Mouse (Mus musculus) kidney, postnatal 36 days (tissue): Measurements from ENCODE around the gene Sema3b.
"Not testable (repeated sequence)": the region's sequence is repeated elsewhere in the genome, so short reads cannot be mapped to it uniquely, and the experiment has no call there.

Source experiments
- DNase-seq, 2 experiments: peaks; one replicate each; pipeline ENCODE4 v3.0.0; 2021 to 2022; ENCODE audit warnings: mixed read lengths in 2 of 2

The Sema3b gene

DNA sequence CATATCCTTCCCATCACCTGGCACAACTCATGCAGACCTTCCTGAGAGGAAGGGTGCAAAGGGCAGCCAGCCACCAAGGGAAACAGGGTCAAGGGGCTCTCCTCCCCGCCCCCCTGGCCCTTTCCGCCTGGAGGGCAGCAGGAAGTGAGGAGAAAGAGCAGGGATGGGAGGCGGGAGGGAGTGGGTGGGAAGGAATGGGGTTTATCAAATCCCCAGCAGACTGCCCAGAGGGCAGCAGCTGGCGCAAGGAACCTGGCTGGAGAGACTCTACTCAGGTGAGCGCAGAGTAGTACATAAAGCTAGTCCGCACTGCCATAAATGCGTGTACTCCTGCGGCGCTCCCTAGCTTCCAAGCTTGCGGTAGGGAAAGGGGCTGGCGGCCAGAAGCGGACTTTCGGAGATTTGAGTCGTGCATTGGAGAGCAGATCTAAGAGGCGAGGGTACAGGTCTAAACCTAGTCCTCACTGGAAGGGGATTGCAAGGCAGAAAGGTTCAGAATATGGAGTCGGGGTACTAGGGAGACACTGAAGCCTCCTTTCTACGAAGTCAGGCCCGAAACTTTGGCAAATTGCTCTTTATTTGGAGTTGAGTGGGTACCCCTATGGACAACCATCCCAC, 41.2 kb downstream of the Sema3b start, which contains the start of gene Hyal2:
TSS of gene Hyal2 (plus strand) at position 244 of the 618 bp plus-strand sequence.
- DNase-seq: peak; percentile 92 to 93

DNA sequence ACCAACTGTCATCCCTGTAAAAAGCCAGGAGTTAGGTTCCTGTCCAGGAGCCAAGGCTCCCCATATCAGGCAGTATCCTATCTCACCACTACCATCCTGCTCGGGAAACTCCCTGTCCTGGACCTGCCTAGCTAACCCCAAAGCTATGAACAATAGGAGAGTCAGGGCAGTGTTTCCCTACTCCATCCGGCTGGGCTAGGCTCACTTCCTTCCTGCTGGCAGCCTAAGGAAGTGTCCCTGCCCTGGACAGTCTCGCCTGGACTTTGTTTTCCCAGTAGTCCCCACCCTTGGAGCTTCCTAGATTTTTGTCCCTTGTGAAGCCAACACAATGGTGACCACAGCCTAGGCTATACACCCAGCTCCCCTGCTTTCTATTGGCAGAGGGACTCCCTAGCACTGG, 42.2 kb downstream of the Sema3b start:
- peak; percentile 63 to 84 for DNase-seq

DNA sequence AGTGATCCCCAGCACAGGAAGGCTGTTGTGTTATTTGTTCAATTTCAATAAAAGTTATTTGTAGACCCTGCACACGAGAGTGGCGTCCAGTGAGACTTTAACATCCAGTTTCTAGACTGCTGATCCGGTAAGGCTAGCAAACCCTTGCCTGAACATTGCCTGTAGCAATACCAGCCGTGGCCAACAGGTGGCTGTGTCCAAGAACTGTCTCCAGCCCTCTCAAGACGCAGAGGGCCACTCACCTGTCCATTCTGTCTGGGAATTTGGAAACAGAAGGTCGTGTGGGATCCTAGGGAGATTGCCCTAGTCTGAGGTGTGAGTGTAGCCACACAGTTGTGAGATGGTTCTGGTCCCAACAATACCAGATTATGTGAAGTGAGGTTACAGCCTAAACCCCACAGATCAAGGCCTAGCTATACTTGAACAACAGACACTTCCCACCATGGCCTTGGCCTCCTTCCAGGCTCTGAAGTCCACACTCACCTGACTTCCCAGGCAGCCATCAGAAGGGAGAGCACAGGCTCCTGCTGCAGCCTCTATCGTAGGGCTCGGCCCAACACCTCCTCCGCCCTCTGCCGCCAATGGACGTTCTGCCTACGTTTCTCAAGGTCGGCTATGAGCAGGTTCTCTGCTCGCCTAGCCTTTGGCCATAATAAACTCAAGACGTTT, 42.9 kb downstream of the Sema3b start:
- peak; percentile 95 to 97 for DNase-seq

DNA sequence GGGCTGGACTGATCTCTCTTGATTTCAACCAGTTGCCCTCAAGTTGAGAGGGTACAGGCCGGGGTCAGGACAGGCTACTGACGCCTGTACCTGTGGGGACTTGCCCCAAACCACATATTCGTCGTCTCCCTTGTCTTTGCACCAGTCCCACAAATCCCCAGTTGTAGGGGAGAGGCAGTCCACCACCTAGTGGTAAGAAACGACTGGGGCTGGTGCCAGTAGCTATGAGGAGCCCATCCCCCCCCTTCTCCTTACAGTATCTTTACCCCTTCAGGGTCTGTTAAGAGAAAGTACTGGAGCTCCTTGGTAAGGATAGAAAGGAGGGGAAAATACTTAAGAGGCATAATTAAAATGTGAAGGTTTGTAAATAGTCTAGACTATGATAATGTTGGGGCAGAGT, 43.5 kb downstream of the Sema3b start:
- not testable (repeated sequence) for DNase-seq

DNA sequence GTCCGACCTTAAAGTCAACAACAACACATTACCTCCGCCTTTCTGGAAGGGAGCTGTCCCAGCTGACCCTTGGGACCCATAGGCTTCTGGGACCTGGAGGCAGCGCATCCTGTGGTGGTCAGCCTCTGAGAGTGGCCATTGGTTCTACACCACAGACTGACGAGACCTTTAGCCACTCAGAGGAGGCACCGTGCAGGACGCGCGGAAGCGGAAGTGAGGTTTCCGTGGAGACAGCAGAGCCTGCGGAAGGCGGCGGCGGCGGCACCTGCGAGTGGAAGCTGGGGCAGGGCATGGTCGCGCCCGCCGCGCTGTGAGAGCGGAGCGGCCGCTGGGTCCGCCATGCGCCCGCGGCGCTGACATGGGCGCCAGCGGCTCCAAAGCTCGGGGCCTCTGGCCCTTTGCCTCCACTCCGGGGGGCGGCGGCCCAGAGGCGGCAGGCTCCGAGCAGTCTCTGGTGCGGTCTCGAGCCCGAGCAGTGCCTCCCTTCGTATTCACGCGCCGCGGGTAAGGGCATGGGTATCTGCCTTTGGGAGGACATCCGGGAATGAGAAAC, 45.9 kb downstream of the Sema3b start, which contains the start of gene Tusc2:
TSS of gene Tusc2 (plus strand) at position 227 of the 553 bp plus-strand sequence.
- DNase-seq: peak; percentile 97 to 99

DNA sequence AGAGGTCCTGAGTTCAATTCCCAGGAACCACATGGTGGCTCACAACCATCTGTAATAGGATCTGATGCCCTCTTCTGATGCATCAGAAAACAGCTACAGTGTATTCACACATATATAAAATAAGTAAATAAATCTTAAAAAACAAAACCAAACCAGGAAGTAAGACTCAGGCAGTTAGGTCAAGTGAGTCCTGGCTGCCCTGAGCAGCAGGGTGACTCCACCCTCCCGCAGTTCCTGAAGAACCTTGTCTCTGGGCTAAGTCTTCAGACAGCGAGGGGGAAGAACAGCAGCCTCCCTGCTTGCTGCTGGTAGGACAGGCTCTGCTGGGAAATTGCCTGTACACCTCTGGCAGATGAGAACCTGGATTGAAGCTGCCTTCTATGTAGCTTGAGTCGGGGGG, 52.7 kb downstream of the Sema3b start:
- DNase-seq: no peak

DNA sequence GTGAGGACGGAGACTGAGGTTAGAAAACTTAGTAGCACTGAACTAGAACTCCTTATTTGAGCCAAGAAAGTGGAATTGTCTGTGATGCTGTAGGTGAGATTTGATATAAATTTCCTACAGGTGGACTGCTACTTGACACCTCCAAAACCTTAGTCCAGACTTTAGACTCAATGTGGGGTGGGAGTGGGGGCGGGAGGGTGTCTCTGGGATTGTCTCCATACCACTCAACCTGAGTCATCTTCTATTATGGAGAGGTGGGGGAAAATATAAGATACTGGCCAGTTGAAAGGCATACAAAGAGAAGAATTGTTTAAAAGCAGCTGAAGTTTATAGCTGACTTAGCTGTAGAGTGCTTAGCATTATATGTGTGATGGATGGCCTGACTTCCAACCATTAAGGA, 53.3 kb downstream of the Sema3b start:
- DNase-seq: no peak

DNA sequence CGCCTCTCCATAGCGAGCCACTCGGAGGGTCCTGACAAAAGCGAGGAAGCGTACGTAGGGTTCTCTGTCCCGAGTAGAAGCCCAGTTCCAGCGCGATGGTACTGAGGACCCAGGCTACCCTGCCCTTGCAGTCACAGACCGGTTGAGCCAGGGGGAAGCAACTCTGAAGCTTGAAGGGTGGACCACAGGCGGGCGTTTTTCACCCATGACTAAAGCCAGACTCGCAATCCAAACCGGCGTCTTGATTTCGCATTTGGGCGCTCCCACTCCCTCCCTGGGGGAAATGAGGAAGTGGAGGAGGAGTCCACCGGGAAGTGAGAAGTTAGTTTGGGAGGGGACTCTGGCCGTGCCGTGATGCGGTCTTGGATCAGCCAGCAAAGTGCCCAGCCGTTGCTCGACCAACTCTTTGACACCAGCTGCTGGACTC, 54.0 kb downstream of the Sema3b start:
- peak; percentile 72 for DNase-seq

DNA sequence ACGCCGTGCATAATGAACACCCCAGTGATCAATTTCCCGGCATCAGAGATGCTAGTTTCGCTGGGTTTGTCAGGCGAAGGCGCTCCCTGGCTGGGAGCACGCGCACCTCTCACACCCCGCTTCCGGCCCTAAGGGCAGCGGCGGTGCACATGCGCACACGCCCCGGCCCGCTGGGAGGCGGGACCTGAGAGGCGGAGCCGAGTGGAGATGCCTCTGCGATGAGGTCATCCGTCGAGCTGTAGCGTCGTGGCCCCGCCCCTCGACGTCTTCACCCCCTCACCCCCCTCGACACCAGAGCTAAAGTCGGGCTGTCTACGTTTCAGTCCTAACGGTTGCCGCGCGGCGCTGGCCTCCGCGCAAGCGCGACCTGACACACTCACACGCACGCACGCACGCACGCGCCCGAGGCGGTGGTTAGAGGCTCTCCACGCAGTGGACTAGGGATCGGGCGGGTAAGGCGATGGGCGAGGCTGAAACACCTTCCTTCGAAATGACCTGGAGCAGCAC, 54.7 kb downstream of the Sema3b start:
- peak; percentile 96 for DNase-seq

DNA sequence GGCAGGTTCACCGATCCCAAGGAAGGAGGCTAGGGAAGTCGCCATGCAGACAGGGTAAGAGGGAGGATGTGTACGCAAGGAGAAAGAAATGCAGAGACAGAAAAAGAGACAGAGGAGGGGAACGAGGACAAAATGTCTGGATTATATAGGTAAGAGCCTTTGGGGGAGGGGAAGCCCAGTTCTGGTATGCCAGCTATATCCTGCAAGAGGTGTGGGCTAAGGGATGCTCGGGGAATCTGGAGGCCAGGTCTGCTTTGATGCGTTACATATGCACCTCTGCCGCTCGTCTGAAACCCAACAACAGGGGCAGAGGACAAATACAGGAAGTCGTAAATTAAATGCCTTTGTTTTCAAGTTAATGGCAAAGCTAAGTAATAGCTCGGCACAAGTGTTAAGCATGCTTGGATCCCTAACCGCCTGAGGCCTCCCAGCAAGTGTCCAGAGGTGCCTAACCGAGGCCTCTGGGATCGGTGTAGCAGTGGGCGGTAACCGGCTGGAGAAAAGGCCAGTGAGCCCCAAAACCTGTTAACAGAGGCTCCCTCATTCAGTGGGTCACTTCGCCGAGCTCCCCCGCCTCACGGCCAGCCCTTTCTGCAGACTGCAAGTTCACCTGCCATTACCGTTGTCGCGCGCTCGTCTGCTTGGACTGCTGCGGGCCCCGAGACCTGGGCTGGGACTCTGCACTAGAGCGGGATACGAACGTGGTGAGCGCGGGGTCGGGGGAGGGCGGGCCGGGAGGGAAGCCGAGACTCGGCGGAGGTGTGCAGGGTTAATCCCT, 55.3 kb downstream of the Sema3b start:
- peak in 1 of 2 experiments; percentile 58 for DNase-seq

DNA sequence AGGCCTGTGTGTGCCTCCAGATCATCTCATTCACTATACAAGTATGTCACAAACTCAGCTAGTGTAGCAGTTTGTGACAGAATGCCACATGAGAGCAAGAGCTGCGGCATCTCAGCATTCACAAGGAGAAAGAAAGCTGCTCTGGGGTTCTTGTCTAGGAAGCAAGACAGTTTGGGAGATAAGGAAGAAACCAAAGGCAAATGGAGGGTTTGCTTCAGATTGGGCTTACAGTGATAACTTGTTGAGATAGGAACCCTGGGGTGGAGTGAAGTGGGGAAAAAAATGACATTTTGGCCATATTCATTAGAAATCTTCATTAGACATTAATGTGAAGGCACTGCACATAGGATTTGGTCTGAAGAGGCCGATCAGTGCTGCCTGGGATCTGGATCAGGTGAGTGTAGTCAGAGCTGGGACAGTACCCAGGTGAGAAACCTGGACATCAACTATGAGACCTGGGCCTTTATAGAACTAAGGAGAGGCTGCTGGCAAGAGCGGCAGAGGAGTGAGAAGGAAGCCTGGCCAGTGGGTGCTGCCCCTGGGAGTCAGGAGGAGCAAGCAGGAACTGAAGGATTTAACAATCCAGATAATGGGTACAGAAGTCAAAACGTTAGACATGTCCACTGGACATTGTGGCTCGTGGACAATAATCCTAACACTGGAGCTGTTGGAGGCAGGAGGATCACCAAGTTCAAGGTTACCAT, 56.2 kb downstream of the Sema3b start:
- no peak for DNase-seq

DNA sequence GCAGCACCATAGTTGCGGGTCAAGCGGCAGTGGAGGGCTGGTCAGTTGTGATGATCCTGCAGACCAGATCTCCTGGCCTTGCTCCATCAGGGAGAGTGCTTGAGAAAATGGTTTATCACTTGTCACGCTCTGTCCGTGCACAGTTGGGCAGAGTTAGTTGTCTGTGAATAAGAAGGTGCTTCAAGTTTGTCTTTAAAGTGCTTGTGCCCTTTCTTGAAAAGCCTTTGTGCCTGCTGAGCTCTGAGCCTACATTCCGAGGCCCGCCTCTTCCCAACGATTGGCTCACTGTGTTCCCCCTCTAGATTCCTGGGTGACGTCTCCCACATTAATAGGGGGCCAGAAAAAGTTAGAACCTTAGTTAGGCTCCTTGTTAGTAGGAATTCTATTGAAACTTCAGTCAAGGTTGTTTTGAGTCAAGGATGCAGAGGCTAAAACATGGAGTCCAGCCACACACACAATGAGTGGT, 57.1 kb downstream of the Sema3b start:
- DNase-seq: no peak

DNA sequence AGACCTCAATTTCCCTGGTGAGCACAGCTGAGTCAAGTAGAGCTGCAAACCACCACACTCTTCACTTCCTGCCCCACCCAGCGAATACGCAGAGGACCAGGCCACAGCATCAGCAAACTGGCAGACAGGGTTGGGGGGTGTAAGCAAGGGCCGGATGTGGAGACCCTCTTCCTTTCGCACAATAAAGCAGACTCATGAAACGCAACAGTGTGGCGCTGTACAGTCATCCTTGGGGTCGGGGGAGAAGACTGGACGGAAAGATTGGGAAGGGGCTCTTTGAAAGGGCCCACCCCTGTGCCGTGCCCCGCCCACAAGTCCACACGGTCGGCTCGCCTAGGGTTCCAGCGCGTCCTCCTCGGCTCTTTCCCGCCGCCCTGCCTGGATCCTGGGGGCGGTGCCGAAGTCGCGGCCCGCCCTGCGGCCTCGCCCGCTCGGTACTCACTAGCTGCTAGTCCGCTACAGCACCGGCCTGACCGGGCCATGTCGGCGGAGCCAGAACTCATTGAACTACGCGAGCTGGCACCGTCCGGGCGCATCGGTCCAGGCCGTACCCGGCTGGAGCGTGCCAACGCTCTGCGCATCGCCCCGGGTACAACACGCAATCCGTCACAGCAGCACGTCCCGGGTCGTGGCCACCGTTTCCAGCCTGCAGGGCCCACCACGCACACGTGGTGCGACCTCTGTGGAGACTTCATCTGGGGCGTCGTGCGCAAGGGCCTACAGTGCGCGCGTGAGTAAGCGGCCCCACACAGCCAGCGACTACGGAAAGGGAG, 57.7 kb downstream of the Sema3b start, which contains the start of gene Rassf1:
TSS of gene Rassf1 (plus strand) at position 439 of the 773 bp plus-strand sequence.
- DNase-seq: peak; percentile 84 to 89

DNA sequence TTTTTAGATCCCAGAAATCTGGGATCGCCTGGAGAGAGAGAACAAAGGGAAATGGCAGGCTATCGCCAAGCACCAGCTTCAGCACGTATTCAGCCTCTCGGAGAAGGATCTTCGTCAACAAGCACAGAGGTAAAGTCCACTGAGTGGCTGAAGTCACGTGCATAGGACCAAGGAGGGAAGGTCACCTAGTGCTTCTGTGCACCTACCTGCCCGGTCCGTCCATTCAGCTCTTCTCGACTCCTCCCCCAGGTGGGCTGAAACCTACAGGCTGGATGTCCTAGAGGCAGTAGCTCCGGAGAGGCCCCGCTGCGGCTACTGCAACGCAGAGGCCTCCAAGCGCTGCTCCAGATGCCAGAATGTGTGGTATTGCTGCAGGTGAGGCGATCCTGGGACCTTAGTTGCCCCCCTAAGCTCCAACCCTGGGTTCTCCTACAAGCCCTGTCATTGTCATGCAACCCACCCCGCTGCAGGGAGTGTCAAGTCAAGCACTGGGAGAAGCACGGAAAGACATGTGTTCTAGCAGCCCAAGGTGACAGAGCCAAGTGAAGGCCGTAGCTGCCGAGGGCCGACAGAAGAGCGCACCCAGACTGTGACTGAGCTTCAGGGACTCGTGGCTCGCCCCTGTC, 58.4 kb downstream of the Sema3b start:
- DNase-seq: peak; percentile 86 to 92

DNA sequence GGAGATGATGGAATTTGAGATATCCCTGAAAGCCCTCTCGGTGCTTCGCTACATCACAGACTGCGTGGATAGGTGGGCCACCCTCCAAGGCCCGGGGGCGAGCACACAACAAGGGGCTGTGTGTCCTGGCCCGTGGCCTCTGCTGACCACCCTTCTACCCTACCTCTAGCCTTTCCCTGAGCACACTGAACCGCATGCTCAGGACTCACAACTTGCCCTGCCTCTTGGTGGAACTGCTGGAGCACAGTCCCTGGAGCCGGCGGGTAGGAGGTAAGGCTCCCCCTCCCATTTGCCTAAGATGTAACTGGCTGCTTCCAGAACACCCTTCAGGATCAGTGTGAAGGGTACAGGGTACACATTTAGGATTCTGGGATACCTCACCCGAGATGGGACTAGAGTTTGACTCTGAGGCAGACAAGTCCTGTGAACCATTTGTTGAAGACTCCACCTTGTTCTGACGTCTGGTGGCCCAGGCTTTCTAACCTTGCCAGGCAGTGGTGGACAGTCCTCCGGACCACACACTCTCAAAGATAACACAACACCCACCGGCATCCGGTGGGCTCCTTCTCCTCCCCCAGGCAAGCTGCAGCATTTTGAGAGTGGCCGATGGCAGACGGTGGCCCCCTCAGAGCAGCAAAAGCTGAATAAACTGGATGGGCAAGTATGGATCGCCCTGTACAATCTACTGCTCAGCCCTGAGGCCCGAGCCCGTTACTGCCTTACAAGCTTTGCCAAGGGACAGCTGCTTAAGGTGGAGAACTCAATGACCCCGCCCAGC, 59.5 kb downstream of the Sema3b start:
- no peak for DNase-seq

DNA sequence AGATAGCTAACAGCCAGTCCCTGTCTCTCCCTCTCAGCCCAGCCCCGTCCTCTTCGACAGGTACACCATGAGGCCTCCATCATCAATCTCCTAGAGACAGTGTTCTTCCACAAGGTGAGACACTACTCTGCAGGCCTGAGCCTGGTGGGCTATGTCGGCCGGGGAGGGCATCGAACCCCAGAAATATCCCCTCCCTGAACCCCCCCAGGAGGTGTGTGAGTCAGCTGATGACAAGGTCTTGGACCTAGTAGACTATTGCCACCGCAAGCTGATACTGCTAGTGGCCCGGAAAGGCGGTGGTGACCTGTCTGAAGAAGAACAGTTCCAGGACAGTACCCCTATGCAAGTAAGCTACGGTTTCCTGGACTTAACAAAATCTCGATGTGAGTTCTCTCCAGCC, 60.2 kb downstream of the Sema3b start:
- no peak for DNase-seq

DNA sequence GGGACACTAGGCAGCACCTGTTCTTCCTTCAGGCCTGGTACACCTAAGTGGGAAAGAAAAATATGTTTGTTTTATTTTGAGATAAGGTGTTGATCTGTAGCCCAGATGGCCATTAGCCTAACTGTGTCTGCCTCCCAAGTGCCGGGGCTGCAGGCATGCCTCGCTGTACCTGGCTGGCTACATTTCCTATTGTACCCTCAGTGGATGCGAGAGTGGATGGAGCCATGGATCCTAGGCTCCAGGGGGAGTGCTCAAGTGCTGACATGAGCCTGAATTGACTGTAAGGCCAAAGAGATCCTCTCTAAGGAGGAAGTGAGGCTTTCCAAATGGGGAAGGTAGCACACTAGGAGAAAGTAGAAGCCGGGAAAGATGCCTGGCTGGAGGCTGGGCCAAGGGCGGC, 61.1 kb downstream of the Sema3b start:
- no peak for DNase-seq
